Comparison of ENCODE assay signal across 9 mouse cellular contexts in genomic region chr11:120183708-120184107, GRCm38 (mm10). TPM values are rescaled to one million over a fixed set of nuclear protein-coding genes. Genes with fewer than 3 reads are reported as not detected.
DNase-seq lines count a peak whose midpoint lies in the region; ATAC-seq and TF ChIP-seq lines count a peak whose summit lies in the region.
"Had no signal": no experiment of that assay in that cellular context is flagged by ENCODE, and none has a peak within 500 bp of the region (broad histone marks: within the 10 kb centered on the region; RNA-seq: fewer than 3 reads in every experiment).

No protein-coding gene starts in this region.

- peak; percentile 49 for DNase-seq in forebrain, embryonic 10.5 days (ENCODE audit: extremely low spot score, low spot score)
- DNase-seq in lung, postnatal 0 days (ENCODE audit: low spot score), result no peak
- no peak for DNase-seq in lung, adult 18-20 months
- no peak for DNase-seq in intestine, embryonic 14.5 days (ENCODE audit: low spot score)
- DNase-seq in ovary, adult 18-20 months (ENCODE audit: low spot score), result no peak

- H3K4me1 ChIP-seq in forebrain, embryonic 10.5 days, result peaks cover 64% of the 10 kb centered on the region
- peaks cover 30% of the 10 kb centered on the region for H3K4me1 ChIP-seq in forebrain, embryonic 16.5 days (replicated peaks; ENCODE audit: control insufficient read depth, insufficient read depth, low read length)
- H3K4me1 ChIP-seq in lung, postnatal 0 days (ENCODE audit: insufficient read depth, low read depth, low read length), result peaks cover 20% of the 10 kb centered on the region; the same call in 1 of the 2 replicates
- peaks cover 34% of the 10 kb centered on the region for H3K4me1 ChIP-seq in intestine, embryonic 14.5 days (replicated peaks; ENCODE audit: control insufficient read depth, insufficient read depth, low read length)
- H3K4me1 ChIP-seq in neural tube, embryonic 14.5 days (ENCODE audit: control insufficient read depth, insufficient read depth, low read length), result peaks cover 38% of the 10 kb centered on the region

- H3K9me3 ChIP-seq in forebrain, embryonic 10.5 days, result no peaks in the 10 kb centered on the region
- no peaks in the 10 kb centered on the region for H3K9me3 ChIP-seq in forebrain, embryonic 16.5 days (ENCODE audit: control insufficient read depth, low read length)
- no peaks in the 10 kb centered on the region for H3K9me3 ChIP-seq in lung, postnatal 0 days (ENCODE audit: low read length)
- no peaks in the 10 kb centered on the region for H3K9me3 ChIP-seq in intestine, embryonic 14.5 days (ENCODE audit: control insufficient read depth, low read length)
- no peaks in the 10 kb centered on the region for H3K9me3 ChIP-seq in neural tube, embryonic 14.5 days (ENCODE audit: control insufficient read depth, low read length)

- no peak for ATAC-seq in forebrain, embryonic 16.5 days
- no peak for ATAC-seq in lung, postnatal 0 days
- ATAC-seq in intestine, embryonic 14.5 days (replicated peaks; ENCODE audit: low FRiP score, low TSS enrichment, low read depth), result no peak
- ATAC-seq in neural tube, embryonic 14.5 days (ENCODE audit: low read depth), result no peak
- no peak for ATAC-seq in monocyte, adult 5-6 weeks (replicated peaks; ENCODE audit: insufficient number of reproducible peaks, low FRiP score, low TSS enrichment, poor library complexity, severe bottlenecking)

- H3K4me2 ChIP-seq in forebrain, embryonic 16.5 days (ENCODE audit: low read length), result no peak overlapping the region
- H3K4me2 ChIP-seq in lung, postnatal 0 days (replicated peaks; ENCODE audit: low read depth, low read length), result no peak overlapping the region
- no peak overlapping the region for H3K4me2 ChIP-seq in intestine, embryonic 14.5 days (ENCODE audit: low read length)
- H3K4me2 ChIP-seq in neural tube, embryonic 14.5 days (ENCODE audit: low read depth, low read length), result peak overlapping the region; percentile 99; the same call in 1 of the 2 replicates

- TF ChIP-seq CTCF in lung, postnatal 0 days (IDR thresholded peaks at IDR 0.05), result no peak

- peak overlapping the region; percentile 100 for H3K27ac ChIP-seq in forebrain, embryonic 10.5 days
- no peak overlapping the region for H3K27ac ChIP-seq in forebrain, embryonic 16.5 days (ENCODE audit: low read length)
- peak overlapping the region; percentile 84 for H3K27ac ChIP-seq in lung, postnatal 0 days (ENCODE audit: low read length)
- 0 out of 2 replicates have a peak overlapping the region, but pooled peaks have one; percentile 95 for H3K27ac ChIP-seq in intestine, embryonic 14.5 days (ENCODE audit: low read depth)
- no peak overlapping the region for H3K27ac ChIP-seq in neural tube, embryonic 14.5 days (ENCODE audit: low read depth, low read length)
- H3K27ac ChIP-seq: liver, embryonic 14.5 days had no signal

- H3K4me3 ChIP-seq in forebrain, embryonic 10.5 days, result peak overlapping the region; percentile 95
- H3K4me3 ChIP-seq in forebrain, embryonic 16.5 days (replicated peaks; ENCODE audit: low read length), result no peak overlapping the region
- H3K4me3 ChIP-seq in lung, postnatal 0 days (ENCODE audit: low read depth, low read length), result no peak overlapping the region
- H3K4me3 ChIP-seq in intestine, embryonic 14.5 days (ENCODE audit: low read depth, low read length), result no peak overlapping the region
- H3K4me3 ChIP-seq in neural tube, embryonic 14.5 days (ENCODE audit: low read depth, low read length), result no peak overlapping the region

- WGBS in forebrain, embryonic 10.5 days, result 10% methylated on average over 11 of the region's 11 CpGs
- 43% methylated on average over 11 of the region's 11 CpGs for WGBS in forebrain, embryonic 16.5 days
- WGBS in lung, postnatal 0 days, result 51% methylated on average over 11 of the region's 11 CpGs
- WGBS in intestine, embryonic 14.5 days, result 29% methylated on average over 11 of the region's 11 CpGs
- WGBS in neural tube, embryonic 14.5 days, result 25% methylated on average over 11 of the region's 11 CpGs

- H3K27me3 ChIP-seq in forebrain, embryonic 10.5 days (ENCODE audit: poor library complexity, severe bottlenecking), result no peaks in the 10 kb centered on the region
- no peaks in the 10 kb centered on the region for H3K27me3 ChIP-seq in forebrain, embryonic 16.5 days (replicated peaks; ENCODE audit: control insufficient read depth, insufficient read depth, low read length)
- no peaks in the 10 kb centered on the region for H3K27me3 ChIP-seq in lung, postnatal 0 days (replicated peaks; ENCODE audit: insufficient read depth, low read length)
- H3K27me3 ChIP-seq in intestine, embryonic 14.5 days (replicated peaks; ENCODE audit: control insufficient read depth, insufficient read depth, low read length), result no peaks in the 10 kb centered on the region
- no peaks in the 10 kb centered on the region for H3K27me3 ChIP-seq in neural tube, embryonic 14.5 days (ENCODE audit: control insufficient read depth, insufficient read depth, low read length)

- TF ChIP-seq EP300 in lung, postnatal 0 days (IDR thresholded peaks at IDR 0.05), result no peak

- peaks cover 23% of the 10 kb centered on the region for H3K36me3 ChIP-seq in forebrain, embryonic 10.5 days (replicated peaks)
- H3K36me3 ChIP-seq in forebrain, embryonic 16.5 days (ENCODE audit: control insufficient read depth, insufficient read depth), result no peaks in the 10 kb centered on the region
- no peaks in the 10 kb centered on the region for H3K36me3 ChIP-seq in lung, postnatal 0 days (ENCODE audit: insufficient read depth, low read length)
- 0 out of 2 replicates have a peak, but pooled peaks cover 6% of the 10 kb centered on the region for H3K36me3 ChIP-seq in intestine, embryonic 14.5 days (ENCODE audit: control insufficient read depth, insufficient read depth, low read length)
- H3K36me3 ChIP-seq in neural tube, embryonic 14.5 days (ENCODE audit: control insufficient read depth, insufficient read depth, low read length), result no peaks in the 10 kb centered on the region

- H3K9ac ChIP-seq in forebrain, embryonic 16.5 days (replicated peaks; ENCODE audit: low read depth, low read length), result no peak overlapping the region
- H3K9ac ChIP-seq in lung, postnatal 0 days (replicated peaks; ENCODE audit: low read depth), result no peak overlapping the region
- no peak overlapping the region for H3K9ac ChIP-seq in intestine, embryonic 14.5 days (ENCODE audit: low read length)
- no peak overlapping the region for H3K9ac ChIP-seq in neural tube, embryonic 14.5 days (replicated peaks; ENCODE audit: low read depth, low read length)
- H3K9ac ChIP-seq: liver, embryonic 14.5 days had no signal

RNA-seq across cellular contexts. Expression of gene Slc38a10, which starts 32.6 kb away (rescaled TPM):
- polyA plus RNA-seq in forebrain, embryonic 10.5 days (2016; fragmentation: Nextera tagmentation; extraction: Ambion mirVana), result 90.6 and 93.2 TPM in 2 replicates
- 106 and 110 TPM in 2 replicates for polyA plus RNA-seq in forebrain, embryonic 16.5 days (2015; fragmentation: Nextera tagmentation; extraction: Ambion mirVana)
- 66.6 and 69.4 TPM in 2 replicates for polyA plus RNA-seq in lung, postnatal 0 days (2015; fragmentation: Nextera tagmentation; extraction: Ambion mirVana)
- polyA plus RNA-seq in intestine, embryonic 14.5 days (2014; fragmentation: Nextera tagmentation; extraction: Ambion mirVana), result 77.1 and 78.0 TPM in 2 replicates
- polyA plus RNA-seq in neural tube, embryonic 14.5 days (2014; fragmentation: Nextera tagmentation; extraction: Ambion mirVana), result 78.8 and 90.6 TPM in 2 replicates
- total RNA-seq in monocyte, adult 5-6 weeks (2017), result 40.6 to 56.4 TPM (median 42.9 TPM) in 3 replicates

RNA-seq across cellular contexts. Expression of gene Bahcc1, which starts 49.0 kb away (rescaled TPM):
- polyA plus RNA-seq in forebrain, embryonic 10.5 days (2016; fragmentation: Nextera tagmentation; extraction: Ambion mirVana), result 13.7 and 16.1 TPM in 2 replicates
- polyA plus RNA-seq in forebrain, embryonic 16.5 days (2015; fragmentation: Nextera tagmentation; extraction: Ambion mirVana), result 14.5 and 14.8 TPM in 2 replicates
- polyA plus RNA-seq in lung, postnatal 0 days (2015; fragmentation: Nextera tagmentation; extraction: Ambion mirVana), result 5.9 and 6.6 TPM in 2 replicates
- 12.1 and 12.7 TPM in 2 replicates for polyA plus RNA-seq in intestine, embryonic 14.5 days (2014; fragmentation: Nextera tagmentation; extraction: Ambion mirVana)
- polyA plus RNA-seq in neural tube, embryonic 14.5 days (2014; fragmentation: Nextera tagmentation; extraction: Ambion mirVana), result 17.0 and 20.8 TPM in 2 replicates
- 0.68 to 0.85 TPM (median 0.76 TPM) in 3 replicates for total RNA-seq in monocyte, adult 5-6 weeks (2017)

Comparison
In these comparisons a context has a peak if more than half of its experiments do, and no peak if none do; other contexts are left out.
1. H3K27ac ChIP-seq: peak in forebrain, embryonic 10.5 days (single experiment), lung, postnatal 0 days (single experiment) and intestine, embryonic 14.5 days (single experiment); none in forebrain, embryonic 16.5 days (single experiment) and neural tube, embryonic 14.5 days (single experiment).